Mouse (Mus musculus): ENCODE measurements around the gene Gm10382. TPM values are rescaled to one million over a fixed set of nuclear protein-coding genes. Genes with fewer than 3 reads are reported as not detected.
"Not testable (repeated sequence)": the region's sequence is repeated elsewhere in the genome, so short reads cannot be mapped to it uniquely, and the experiment has no call there.

The Gm10382 gene
- total and polyA plus RNA-seq, 3 experiments: 0.65 to 0.96 TPM; not detected in 1

- TF ChIP-seq BHLHE40 (IDR thresholded peaks at IDR 0.05; ENCODE audit: borderline replicate concordance, low read depth, low read length) (no peak), GATA1 (IDR thresholded peaks at IDR 0.05; ENCODE audit: low read depth, low read length) (no peak), USF1 (IDR thresholded peaks at IDR 0.05; ENCODE audit: low read depth, low read length) (no peak), CTCF (IDR thresholded peaks at IDR 0.05 in 2 of 3, conservative IDR thresholded peaks at IDR 0.05 in 1 of 3; ENCODE audit: control insufficient read depth in 1 of 3, insufficient read depth in 1 of 3, low read depth in 2 of 3, low read length in 3 of 3, poor library complexity in 1 of 3, severe bottlenecking in 1 of 3) (no peak), E2F4 (IDR thresholded peaks at IDR 0.05; ENCODE audit: borderline replicate concordance, low read depth, low read length) (peak; percentile 44; the same call in 1 of the 2 replicates), NELFE (IDR thresholded peaks at IDR 0.05; ENCODE audit: low read depth, low read length) (no peak), TAL1 (IDR thresholded peaks at IDR 0.05; ENCODE audit: low read length) (no peak), SIN3A (IDR thresholded peaks at IDR 0.05; ENCODE audit: low read length) (peak; percentile 64; the same call in 1 of the 2 replicates), RAD21 (IDR thresholded peaks at IDR 0.05; ENCODE audit: low read depth, low read length) (no peak), JUND (IDR thresholded peaks at IDR 0.05; ENCODE audit: low read depth, low read length) (no peak), RCOR1 (IDR thresholded peaks at IDR 0.05; ENCODE audit: low read depth, low read length) (no peak)
Measured at GRCm38 (mm10) chr5:125409348-125410090, 20.4 kb downstream of the Gm10382 start (continued).

GRCm38 (mm10) chr5:125411972-125412530 is 22.9 kb downstream of the Gm10382 start:
- H3K4me3 ChIP-seq (ENCODE audit: control insufficient read depth in 1 of 2, insufficient read depth in 1 of 2, low read depth in 2 of 2, low read length in 2 of 2): no peak overlapping the region
- peaks cover 0 to 5% of the 10 kb centered on the region in 2 experiments; a peak in 1 of 4 replicates for H3K36me3 ChIP-seq (ENCODE audit: control insufficient read depth in 1 of 2, insufficient read depth in 2 of 2, low read length in 2 of 2)
- no peak for TF ChIP-seq MYC (IDR thresholded peaks at IDR 0.05; ENCODE audit: low read depth, low read length)
- TF ChIP-seq TBP (IDR thresholded peaks at IDR 0.05; ENCODE audit: low read depth, low read length): peak; percentile 37; the same call in 1 of the 2 replicates
- peak; percentile 62 for TF ChIP-seq RAD21 (IDR thresholded peaks at IDR 0.05; ENCODE audit: low read depth, low read length)
- peak; percentile 48; the same call in 1 of the 2 replicates for TF ChIP-seq POLR2AphosphoS2 (IDR thresholded peaks at IDR 0.05; ENCODE audit: low read length)
- peak; percentile 61 for TF ChIP-seq ZC3H11A (IDR thresholded peaks at IDR 0.05; ENCODE audit: low read depth, low read length)
- TF ChIP-seq MYB (IDR thresholded peaks at IDR 0.05; ENCODE audit: low read depth, low read length): no peak
- TF ChIP-seq USF1 (IDR thresholded peaks at IDR 0.05; ENCODE audit: low read depth, low read length): no peak
- no peak for TF ChIP-seq CHD2 (IDR thresholded peaks at IDR 0.05; ENCODE audit: low read length)
- peak; percentile 73 to 88 (median 73) for TF ChIP-seq CTCF (IDR thresholded peaks at IDR 0.05 in 2 of 3, conservative IDR thresholded peaks at IDR 0.05 in 1 of 3; ENCODE audit: control insufficient read depth in 1 of 3, insufficient read depth in 1 of 3, low read depth in 2 of 3, low read length in 3 of 3, poor library complexity in 1 of 3, severe bottlenecking in 1 of 3)
- 0 out of 4 replicates have a peak, but pooled peaks of 1 of the 2 experiments have one; percentile 9 for TF ChIP-seq EP300 (IDR thresholded peaks at IDR 0.05; ENCODE audit: low read depth in 1 of 2, low read length in 2 of 2)
- peak; percentile 40; the same call in 1 of the 2 replicates for TF ChIP-seq ZNF384 (IDR thresholded peaks at IDR 0.05; ENCODE audit: low read depth, low read length)
- 0 out of 2 replicates have a peak, but pooled peaks have one; percentile 29 for TF ChIP-seq BHLHE40 (IDR thresholded peaks at IDR 0.05; ENCODE audit: borderline replicate concordance, low read depth, low read length)
- TF ChIP-seq SIN3A (IDR thresholded peaks at IDR 0.05; ENCODE audit: low read length): peak; percentile 47; the same call in 1 of the 2 replicates
- TF ChIP-seq SMC3 (IDR thresholded peaks at IDR 0.05; ENCODE audit: low read depth, low read length): peak; percentile 61
- TF ChIP-seq NRF1 (IDR thresholded peaks at IDR 0.05; ENCODE audit: insufficient read depth, low read depth, low read length, poor library complexity, severe bottlenecking): no peak
- TF ChIP-seq ZKSCAN1 (IDR thresholded peaks at IDR 0.05; ENCODE audit: low read depth, low read length): no peak
- no peaks in the 10 kb centered on the region for H3K27me3 ChIP-seq (ENCODE audit: control insufficient read depth in 1 of 2, insufficient read depth in 2 of 2, low read length in 2 of 2)
- peak; percentile 89 for DNase-seq (ENCODE audit: low read depth, low spot score)
- no peaks in the 10 kb centered on the region for H3K9me3 ChIP-seq (replicated peaks; ENCODE audit: insufficient read depth, low read length)
- no peak overlapping the region for H3K27ac ChIP-seq (ENCODE audit: control insufficient read depth, low read depth, low read length)
- H3K9ac ChIP-seq (ENCODE audit: control insufficient read depth, low read depth, low read length, poor library complexity, severe bottlenecking): no peak overlapping the region
- no peaks in the 10 kb centered on the region; the same call in 1 of the 2 replicates for H3K79me2 ChIP-seq (ENCODE audit: control insufficient read depth, insufficient read depth, low read length, poor library complexity)
- peaks cover 0 to 4% of the 10 kb centered on the region in 2 experiments; a peak in 1 of 4 replicates for H3K4me1 ChIP-seq (ENCODE audit: control insufficient read depth in 1 of 2, insufficient read depth in 2 of 2, low read length in 2 of 2)

GRCm38 (mm10) chr5:125412536-125412935 is 23.4 kb downstream of the Gm10382 start:
- not testable (repeated sequence) for H3K79me2 ChIP-seq (ENCODE audit: control insufficient read depth, insufficient read depth, low read length, poor library complexity); H3K9ac ChIP-seq (ENCODE audit: control insufficient read depth, low read depth, low read length, poor library complexity, severe bottlenecking); H3K27ac ChIP-seq (ENCODE audit: control insufficient read depth, low read depth, low read length); H3K9me3 ChIP-seq (replicated peaks; ENCODE audit: insufficient read depth, low read length); H3K27me3 ChIP-seq (ENCODE audit: control insufficient read depth in 1 of 2, insufficient read depth in 2 of 2, low read length in 2 of 2); H3K4me1 ChIP-seq (ENCODE audit: control insufficient read depth in 1 of 2, insufficient read depth in 2 of 2, low read length in 2 of 2); H3K4me3 ChIP-seq (ENCODE audit: control insufficient read depth in 1 of 2, insufficient read depth in 1 of 2, low read depth in 2 of 2, low read length in 2 of 2); H3K36me3 ChIP-seq (ENCODE audit: control insufficient read depth in 1 of 2, insufficient read depth in 2 of 2, low read length in 2 of 2)
- peak; percentile 55 for DNase-seq (ENCODE audit: low read depth, low spot score)

Measured in MEL (cell line).